Mouse (Mus musculus) MEL (cell line): ENCODE measurements at regions not wholly inside any gene's neighbourhood (a gene's known extent, or its start where the extent isn't known, plus 50 kb on each side); places are given as distances from the start of the nearest gene placed in this dataset.

Source experiments
- DNase-seq: peaks from one replicate; pipeline ENCODE4 v3.0.0; 2011; ENCODE audit warnings: low read depth, low spot score
- H3K27ac ChIP-seq: 2 replicates; pipeline ENCODE4 v1.5.1; 2012; ENCODE audit warnings: low read depth, mild to moderate bottlenecking, control low read depth, low read length, moderate library complexity; ENCODE audit not compliant: control insufficient read depth
- H3K27me3 ChIP-seq, 2 experiments: fragments of 150-350 bp in 1 of 2; sonication (generic) in 1 of 2; 2 replicates each; pipeline ENCODE4 v1.6.1; 2012; ENCODE audit warnings: low read length in 2 of 2, mild to moderate bottlenecking in 2 of 2, improper control_type of control experiment in 1 of 2, moderate library complexity in 1 of 2; ENCODE audit not compliant: insufficient read depth in 2 of 2, control insufficient read depth in 1 of 2
- H3K36me3 ChIP-seq, 2 experiments: 2 replicates each; pipeline ENCODE4 v1.6.1; 2012 to 2014; ENCODE audit warnings: low read length in 2 of 2, improper control_type of control experiment in 1 of 2, inconsistent platforms in 1 of 2, mild to moderate bottlenecking in 1 of 2; ENCODE audit not compliant: insufficient read depth in 2 of 2, control insufficient read depth in 1 of 2
- H3K4me1 ChIP-seq, 2 experiments: fragments of 150-350 bp in 1 of 2; sonication (generic) in 1 of 2; 2 replicates each; pipeline ENCODE4 v1.6.1; 2012; ENCODE audit warnings: low read length in 2 of 2, improper control_type of control experiment in 1 of 2, mild to moderate bottlenecking in 1 of 2; ENCODE audit not compliant: insufficient read depth in 2 of 2, control insufficient read depth in 1 of 2
- H3K4me3 ChIP-seq, 2 experiments: fragments of 150-350 bp in 1 of 2; sonication (generic) in 1 of 2; 2 replicates each; pipeline ENCODE4 v1.5.1; 2012; ENCODE audit warnings: low read depth in 2 of 2, low read length in 2 of 2, mild to moderate bottlenecking in 2 of 2, moderate library complexity in 2 of 2, control low read depth in 1 of 2, improper control_type of control experiment in 1 of 2; ENCODE audit not compliant: control insufficient read depth in 1 of 2, insufficient read depth in 1 of 2
- H3K79me2 ChIP-seq: 2 replicates; pipeline ENCODE4 v1.6.1; 2012; ENCODE audit warnings: mild to moderate bottlenecking, low read length, moderate library complexity; ENCODE audit not compliant: control insufficient read depth, poor library complexity, insufficient read depth
- H3K9ac ChIP-seq: 2 replicates; pipeline ENCODE4 v1.6.1; 2012; ENCODE audit warnings: low read depth, mild to moderate bottlenecking, control low read depth, low read length, moderate library complexity; ENCODE audit not compliant: control insufficient read depth, poor library complexity, severe bottlenecking
- H3K9me3 ChIP-seq: fragments of 150-350 bp; sonication (generic); replicated peaks from 2 replicates; pipeline ENCODE4 v1.6.1; 2012; ENCODE audit warnings: mild to moderate bottlenecking, low read length, improper control_type of control experiment, moderate library complexity; ENCODE audit not compliant: insufficient read depth
- BHLHE40 ChIP-seq: IDR thresholded peaks from 2 replicates; pipeline ENCODE4 v1.6.1; 2012; ENCODE audit warnings: low read depth, mild to moderate bottlenecking, inconsistent platforms, low read length, improper control_type of control experiment, borderline replicate concordance
- CHD1 ChIP-seq: IDR thresholded peaks from 2 replicates; pipeline ENCODE4 v1.6.1; 2012; ENCODE audit warnings: low read depth, mild to moderate bottlenecking, inconsistent platforms, low read length, improper control_type of control experiment
- CHD2 ChIP-seq: IDR thresholded peaks from 2 replicates; pipeline ENCODE4 v1.6.1; 2011; ENCODE audit warnings: low read length, improper control_type of control experiment
- CTCF ChIP-seq, 3 experiments: IDR thresholded peaks in 2 of 3; conservative IDR thresholded peaks in 1 of 3; 2 replicates each; pipeline ENCODE4 v1.5.1; 2011 to 2012; ENCODE audit warnings: low read length in 3 of 3, low read depth in 2 of 3, mild to moderate bottlenecking in 2 of 3, improper control_type of control experiment in 1 of 3, inconsistent platforms in 1 of 3, mixed read lengths in 1 of 3, moderate library complexity in 1 of 3; ENCODE audit not compliant: control insufficient read depth in 1 of 3, insufficient read depth in 1 of 3, poor library complexity in 1 of 3, severe bottlenecking in 1 of 3
- E2F4 ChIP-seq: IDR thresholded peaks from 2 replicates; pipeline ENCODE4 v1.6.1; 2011; ENCODE audit warnings: low read depth, low read length, improper control_type of control experiment, borderline replicate concordance
- ELF1 ChIP-seq: IDR thresholded peaks from 2 replicates; pipeline ENCODE4 v1.6.1; 2014; ENCODE audit warnings: low read depth, mild to moderate bottlenecking, inconsistent platforms, low read length, improper control_type of control experiment, moderate library complexity
- EP300 ChIP-seq, 2 experiments: IDR thresholded peaks; 2 replicates each; pipeline ENCODE4 v1.6.1; 2011; ENCODE audit warnings: improper control_type of control experiment in 2 of 2, low read length in 2 of 2, low read depth in 1 of 2, mild to moderate bottlenecking in 1 of 2
- GATA1 ChIP-seq: IDR thresholded peaks from 2 replicates; pipeline ENCODE4 v1.6.1; 2011; ENCODE audit warnings: low read depth, low read length, improper control_type of control experiment
- HCFC1 ChIP-seq: IDR thresholded peaks from 2 replicates; pipeline ENCODE4 v1.6.1; 2012; ENCODE audit warnings: low read depth, mild to moderate bottlenecking, inconsistent platforms, low read length, improper control_type of control experiment, moderate library complexity
- JUND ChIP-seq: IDR thresholded peaks from 2 replicates; pipeline ENCODE4 v1.6.1; 2011; ENCODE audit warnings: low read depth, mild to moderate bottlenecking, improper control_type of control experiment, low read length
- MAFK ChIP-seq: IDR thresholded peaks from 2 replicates; pipeline ENCODE4 v1.6.1; 2011; ENCODE audit warnings: low read depth, mild to moderate bottlenecking, low read length, improper control_type of control experiment, borderline replicate concordance
- MAX ChIP-seq: IDR thresholded peaks from 2 replicates; pipeline ENCODE4 v1.6.1; 2011; ENCODE audit warnings: low read length, improper control_type of control experiment
- MEF2A ChIP-seq: IDR thresholded peaks from 2 replicates; pipeline ENCODE4 v1.6.1; 2014; ENCODE audit warnings: low read depth, mild to moderate bottlenecking, inconsistent platforms, low read length, improper control_type of control experiment; ENCODE audit not compliant: poor library complexity, insufficient replicate concordance, severe bottlenecking; ENCODE audit errors: extremely low read depth
- MXI1 ChIP-seq: IDR thresholded peaks from 2 replicates; pipeline ENCODE4 v1.6.1; 2011; ENCODE audit warnings: mild to moderate bottlenecking, low read depth, low read length, improper control_type of control experiment
- MYC ChIP-seq: IDR thresholded peaks from 2 replicates; pipeline ENCODE4 v1.6.1; 2011; ENCODE audit warnings: low read depth, mild to moderate bottlenecking, low read length, improper control_type of control experiment, moderate library complexity
- POLR2A ChIP-seq, 2 experiments: IDR thresholded peaks; 2 replicates each; pipeline ENCODE4 v1.6.1; 2011 to 2012; ENCODE audit warnings: low read length in 2 of 2, mild to moderate bottlenecking in 2 of 2, control low read depth in 1 of 2, improper control_type of control experiment in 1 of 2, low read depth in 1 of 2, moderate library complexity in 1 of 2; ENCODE audit not compliant: control insufficient read depth in 1 of 2, insufficient read depth in 1 of 2, poor library complexity in 1 of 2
- POLR2AphosphoS2 ChIP-seq: IDR thresholded peaks from 2 replicates; pipeline ENCODE4 v1.6.1; 2011; ENCODE audit warnings: low read length, improper control_type of control experiment
- RAD21 ChIP-seq: IDR thresholded peaks from 2 replicates; pipeline ENCODE4 v1.6.1; 2011; ENCODE audit warnings: mild to moderate bottlenecking, low read depth, low read length, improper control_type of control experiment
- RCOR1 ChIP-seq: IDR thresholded peaks from 2 replicates; pipeline ENCODE4 v1.6.1; 2012; ENCODE audit warnings: low read depth, mild to moderate bottlenecking, inconsistent platforms, low read length, improper control_type of control experiment
- SIN3A ChIP-seq: IDR thresholded peaks from 2 replicates; pipeline ENCODE4 v1.6.1; 2012; ENCODE audit warnings: low read length, improper control_type of control experiment, inconsistent platforms
- TAL1 ChIP-seq: IDR thresholded peaks from 2 replicates; pipeline ENCODE4 v1.6.1; 2012; ENCODE audit warnings: mild to moderate bottlenecking, inconsistent platforms, low read length, moderate library complexity, mixed read lengths
- USF2 ChIP-seq, 2 experiments: IDR thresholded peaks; 2 replicates each; pipeline ENCODE4 v1.6.1; 2011 to 2012; ENCODE audit warnings: improper control_type of control experiment in 2 of 2, low read length in 2 of 2, borderline replicate concordance in 1 of 2, inconsistent platforms in 1 of 2, low read depth in 1 of 2, mild to moderate bottlenecking in 1 of 2; ENCODE audit not compliant: insufficient read depth in 1 of 2
- ZKSCAN1 ChIP-seq: IDR thresholded peaks from 2 replicates; pipeline ENCODE4 v1.6.1; 2012; ENCODE audit warnings: low read depth, mild to moderate bottlenecking, inconsistent platforms, low read length, improper control_type of control experiment, moderate library complexity
- ZMIZ1 ChIP-seq: IDR thresholded peaks from 2 replicates; pipeline ENCODE4 v1.6.1; 2012; ENCODE audit warnings: low read depth, mild to moderate bottlenecking, inconsistent platforms, low read length, improper control_type of control experiment, moderate library complexity

DNA sequence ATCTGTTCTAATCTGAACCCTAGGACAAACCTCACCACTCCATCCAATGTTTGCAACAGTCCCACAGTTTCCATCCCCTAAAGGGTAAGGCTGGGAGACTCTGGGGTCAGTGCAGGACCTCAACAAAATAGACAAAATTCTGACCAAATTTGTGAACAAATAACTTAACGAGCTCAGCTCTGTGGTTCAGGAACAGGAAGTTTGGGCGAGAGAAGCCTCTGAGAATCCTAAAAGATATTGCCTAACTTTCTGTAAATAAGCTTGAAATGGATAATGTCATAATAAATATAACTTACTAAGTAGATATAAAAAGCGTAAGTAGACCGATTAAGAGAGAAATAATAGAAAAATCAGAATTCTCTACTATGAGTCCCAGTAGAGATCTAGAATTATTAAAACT lies 416.9 kb downstream of the Plcl1 start:
- Histone ChIP-seq H3K27ac (no peak overlapping the region), H3K36me3 (no peaks in the 10 kb centered on the region), H3K27me3 (no peaks in the 10 kb centered on the region), H3K9ac (no peak overlapping the region), H3K4me1 (no peaks in the 10 kb centered on the region), H3K4me3 (no peak overlapping the region), H3K9me3 (no peaks in the 10 kb centered on the region), H3K79me2 (no peaks in the 10 kb centered on the region)
- DNase-seq = no peak
- TF ChIP-seq MYC = no peak
- no peak for TF ChIP-seq HCFC1
- TF ChIP-seq MXI1 = no peak
- TF ChIP-seq JUND = no peak
- TF ChIP-seq RCOR1 = no peak
- no peak for TF ChIP-seq USF2 (IDR thresholded peaks at IDR 0.05; ENCODE audit: borderline replicate concordance in 1 of 2, insufficient read depth in 1 of 2, low read depth in 1 of 2, low read length in 2 of 2)
- TF ChIP-seq ZKSCAN1 = no peak
- no peak for TF ChIP-seq MAFK
- no peak for TF ChIP-seq E2F4
- no peak for TF ChIP-seq MEF2A
- no peak for TF ChIP-seq CTCF (IDR thresholded peaks at IDR 0.05 in 2 of 3, conservative IDR thresholded peaks at IDR 0.05 in 1 of 3; ENCODE audit: control insufficient read depth in 1 of 3, insufficient read depth in 1 of 3, low read depth in 2 of 3, low read length in 3 of 3, poor library complexity in 1 of 3, severe bottlenecking in 1 of 3)
- no peak for TF ChIP-seq TAL1

DNA sequence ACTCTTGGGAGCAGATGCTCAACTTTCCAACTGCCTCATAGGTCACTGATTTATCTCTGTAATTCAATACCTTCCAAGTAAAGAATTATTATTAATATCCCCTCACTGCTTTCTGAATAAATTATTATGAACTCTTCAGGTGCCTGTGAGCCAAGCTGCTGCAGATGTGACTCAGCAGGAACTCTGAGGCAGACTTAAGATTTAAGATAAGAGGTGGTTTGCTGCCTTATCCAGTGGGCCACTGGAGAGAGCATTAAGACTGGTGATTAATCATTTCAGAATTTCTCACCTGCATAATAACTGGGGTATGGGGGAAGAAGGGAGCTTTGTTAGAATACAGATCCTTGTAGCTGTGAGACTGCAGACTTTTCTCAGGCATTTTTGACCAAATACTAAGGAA lies 421.5 kb downstream of the Plcl1 start:
- H3K27ac ChIP-seq = no peak overlapping the region
- H3K79me2 ChIP-seq = no peaks in the 10 kb centered on the region
- no peak overlapping the region for H3K4me3 ChIP-seq
- H3K4me1 ChIP-seq = no peaks in the 10 kb centered on the region
- TF ChIP-seq GATA1 (no peak), SIN3A (no peak), MYC (no peak), RAD21 (no peak), USF2 (IDR thresholded peaks at IDR 0.05; ENCODE audit: borderline replicate concordance in 1 of 2, insufficient read depth in 1 of 2, low read depth in 1 of 2, low read length in 2 of 2) (no peak), CHD1 (no peak), RCOR1 (no peak), ELF1 (no peak), POLR2A (IDR thresholded peaks at IDR 0.05; ENCODE audit: control insufficient read depth in 1 of 2, insufficient read depth in 1 of 2, low read depth in 1 of 2, low read length in 2 of 2, poor library complexity in 1 of 2) (no peak), ZMIZ1 (no peak), E2F4 (no peak), EP300 (IDR thresholded peaks at IDR 0.05; ENCODE audit: low read depth in 1 of 2, low read length in 2 of 2) (no peak), ZKSCAN1 (no peak), CHD2 (no peak), BHLHE40 (no peak), MAX (no peak), POLR2AphosphoS2 (no peak)
- H3K36me3 ChIP-seq = no peaks in the 10 kb centered on the region
- no peaks in the 10 kb centered on the region for H3K27me3 ChIP-seq
- no peak overlapping the region for H3K9ac ChIP-seq
- no peaks in the 10 kb centered on the region for H3K9me3 ChIP-seq
- no peak for DNase-seq
